Mouse (Mus musculus): ENCODE results near the gene Fez2.

DNA sequence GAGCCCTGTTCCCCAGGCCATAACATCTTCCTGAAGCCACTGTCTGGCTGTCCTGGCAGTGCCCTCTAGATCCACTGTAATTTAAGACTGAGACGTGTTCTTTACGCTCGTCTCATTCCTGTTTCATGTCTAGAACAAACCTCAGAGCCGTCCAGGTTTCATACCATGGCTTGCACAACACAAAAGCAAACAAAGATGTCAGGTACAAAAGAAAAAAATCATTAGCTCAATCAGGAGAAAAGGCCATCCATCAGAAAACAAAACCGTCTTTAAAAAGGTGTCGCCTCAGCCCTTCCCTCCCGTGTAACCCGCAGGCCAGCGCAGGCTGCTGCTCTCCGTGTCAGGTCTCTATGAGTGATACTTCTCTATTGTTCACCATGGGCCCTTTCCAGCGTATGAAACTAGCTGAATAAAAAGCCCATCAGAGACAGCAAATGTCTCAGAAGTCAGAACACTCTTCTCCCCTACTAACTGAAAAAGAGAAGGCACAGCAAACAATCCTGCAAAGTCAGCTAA is 38.2 kb downstream of the Fez2 start:
- TF ChIP-seq CTCF (IDR thresholded peaks at IDR 0.05; ENCODE audit: borderline replicate concordance, insufficient read depth, low read length) (no peak), POLR2A (IDR thresholded peaks at IDR 0.05; ENCODE audit: low read depth, low read length) (no peak)
